In the genomic region with DNA sequence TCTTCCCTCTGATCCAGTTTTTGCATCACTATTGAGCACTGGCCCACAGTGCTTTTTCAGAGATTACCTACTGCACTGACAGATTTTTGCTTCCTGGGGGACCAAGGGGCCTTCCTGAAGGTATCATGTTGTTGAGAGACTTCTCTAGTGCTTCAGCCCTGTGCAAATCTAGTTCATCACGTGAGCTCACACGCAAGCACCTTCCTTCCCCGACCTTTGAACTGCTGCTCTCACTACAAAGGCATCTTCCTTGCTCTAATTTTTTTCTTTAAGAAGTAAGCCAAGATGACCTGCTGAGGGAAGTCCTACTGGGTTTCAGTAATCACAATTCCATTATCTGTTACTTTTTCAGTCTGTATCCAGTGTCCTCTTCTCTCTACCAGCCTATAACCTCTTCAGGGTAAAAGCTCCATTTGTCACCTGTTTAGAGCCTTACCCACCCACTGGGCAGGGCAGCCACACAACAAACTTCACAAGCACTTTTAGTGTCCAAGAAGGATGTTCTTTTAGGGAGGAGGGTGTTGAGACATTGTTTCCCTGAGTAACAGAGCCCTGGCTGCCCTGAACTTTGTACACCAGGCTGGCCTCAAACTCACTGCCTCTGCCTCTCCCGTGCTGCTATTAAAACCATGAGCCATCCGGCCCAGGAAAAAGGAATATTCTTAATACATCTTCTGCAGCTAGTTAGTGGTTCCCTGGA, we compare ENCODE assay signal across 14 mouse cellular contexts.
DNase-seq lines count a peak whose midpoint lies in the region; ATAC-seq and TF ChIP-seq lines count a peak whose summit lies in the region.
"Had no signal": no experiment of that assay in that cellular context is flagged by ENCODE, and none has a peak within 500 bp of the region (broad histone marks: within the 10 kb centered on the region; RNA-seq: fewer than 3 reads in every experiment).

No protein-coding gene starts in this region.

- no peak for TF ChIP-seq EP300 in heart, postnatal 0 days (IDR thresholded peaks at IDR 0.05; ENCODE audit: low read depth)

- no peak for TF ChIP-seq CTCF in heart, postnatal 0 days (IDR thresholded peaks at IDR 0.05; ENCODE audit: low read depth)

- H3K4me3 ChIP-seq in heart, postnatal 0 days (ENCODE audit: low read depth, low read length), result no peak overlapping the region
- H3K4me3 ChIP-seq in brown adipose tissue, adult 24 weeks (ENCODE audit: insufficient read depth, low read depth, low read length), result no peak overlapping the region
- H3K4me3 ChIP-seq: limb, embryonic 15.5 days; midbrain, embryonic 10.5 days had no signal

- H3K27me3 ChIP-seq in heart, postnatal 0 days (ENCODE audit: control insufficient read depth, insufficient read depth, low read length), result no peaks in the 10 kb centered on the region
- H3K27me3 ChIP-seq: limb, embryonic 15.5 days had no signal

- H3K36me3 ChIP-seq in heart, postnatal 0 days (replicated peaks; ENCODE audit: control insufficient read depth, insufficient read depth, low read length), result peaks cover 15% of the 10 kb centered on the region; the same call in 1 of the 2 replicates
- H3K36me3 ChIP-seq: limb, embryonic 15.5 days; midbrain, embryonic 10.5 days had no signal

- no peak for DNase-seq in heart, postnatal 0 days (ENCODE audit: low spot score)
- no peak for DNase-seq in heart, adult 18-20 months
- peak; percentile 39 for DNase-seq in CD4-positive helper T cell, adult 2 months (ENCODE audit: low read depth, low spot score)
- DNase-seq in kidney, postnatal 25 days, result peak; percentile 63 to 73
- no peak for DNase-seq in ovary, postnatal 36 days (ENCODE audit: low spot score)
- no peak for DNase-seq in testis, postnatal 14 days (ENCODE audit: low spot score)
- DNase-seq: adrenal gland, postnatal 36 days; cerebellum, adult 18-20 months; gastrocnemius, postnatal 10 days; right cerebral cortex, postnatal 25 days had no signal

- peaks cover 83% of the 10 kb centered on the region for H3K4me1 ChIP-seq in heart, postnatal 0 days (ENCODE audit: control insufficient read depth, insufficient read depth)
- H3K4me1 ChIP-seq in brown adipose tissue, adult 24 weeks (ENCODE audit: control insufficient read depth, insufficient read depth, insufficient read length, low read length), result peaks cover 49% of the 10 kb centered on the region

- no peak for ATAC-seq in heart, postnatal 0 days (ENCODE audit: insufficient read depth, low read depth)

- H3K9me3 ChIP-seq in heart, postnatal 0 days (replicated peaks; ENCODE audit: control insufficient read depth, low read length), result no peaks in the 10 kb centered on the region
- H3K9me3 ChIP-seq: limb, embryonic 15.5 days; midbrain, embryonic 10.5 days had no signal

- H3K9ac ChIP-seq in heart, postnatal 0 days (replicated peaks; ENCODE audit: low read depth, low read length), result no peak overlapping the region; the same call in 1 of the 2 replicates
- H3K9ac ChIP-seq: hindbrain, embryonic 14.5 days; limb, embryonic 15.5 days had no signal

- H3K27ac ChIP-seq in heart, postnatal 0 days (ENCODE audit: low read depth), result peak overlapping the region; percentile 63
- peak overlapping the region; percentile 91 for H3K27ac ChIP-seq in brown adipose tissue, adult 24 weeks (replicated peaks; ENCODE audit: low read depth, low read length)
- H3K27ac ChIP-seq: hindbrain, embryonic 14.5 days; limb, embryonic 15.5 days; midbrain, embryonic 10.5 days had no signal

- H3K4me2 ChIP-seq in heart, postnatal 0 days (ENCODE audit: low read depth, low read length), result no peak overlapping the region
- H3K4me2 ChIP-seq: hindbrain, embryonic 14.5 days; limb, embryonic 15.5 days had no signal

- WGBS in heart, postnatal 0 days, result 43% methylated on average over 5 of the region's 5 CpGs

Comparison
In these comparisons a context has a peak if more than half of its experiments do, and no peak if none do; other contexts are left out.
1. DNase-seq: peak in CD4-positive helper T cell, adult 2 months (single experiment) and kidney, postnatal 25 days (2 of 2); none in heart, postnatal 0 days (single experiment), heart, adult 18-20 months (0 of 2), ovary, postnatal 36 days (single experiment) and testis, postnatal 14 days (single experiment).